ENCODE assay signal across 1 mouse cellular context in genomic region chr3:105824103-105824502, GRCm38 (mm10).
TF ChIP-seq lines count a peak whose summit lies in the region.

No protein-coding gene starts in this region.

TF ChIP-seq in CH12.LX, 34 proteins besides CTCF, POLR2A, EP300 and RAD21 (continued from another document):
- TF ChIP-seq JUND (conservative IDR thresholded peaks at IDR 0.05; ENCODE audit: low read depth, low read length) = no peak
- TF ChIP-seq SIN3A (IDR thresholded peaks at IDR 0.05; ENCODE audit: low read length) = no peak
- TF ChIP-seq ETS1 (conservative IDR thresholded peaks at IDR 0.05; ENCODE audit: low read depth, low read length) = peak; percentile 71
- peak; percentile 48; the same call in 1 of the 2 replicates for TF ChIP-seq IRF4 (IDR thresholded peaks at IDR 0.05; ENCODE audit: low read depth, low read length)
- TF ChIP-seq MXI1 (IDR thresholded peaks at IDR 0.05; ENCODE audit: low read depth, low read length) = no peak
- no peak for TF ChIP-seq PAX5 (IDR thresholded peaks at IDR 0.05; ENCODE audit: low read length)
- no peak for TF ChIP-seq ELF1 (IDR thresholded peaks at IDR 0.05; ENCODE audit: low read depth, low read length)
- TF ChIP-seq GABPA (IDR thresholded peaks at IDR 0.05; ENCODE audit: insufficient replicate concordance, low read depth, low read length) = no peak
- no peak for TF ChIP-seq MAX (IDR thresholded peaks at IDR 0.05; ENCODE audit: low read length)
- no peak for TF ChIP-seq ZC3H11A (IDR thresholded peaks at IDR 0.05; ENCODE audit: low read depth, low read length)
- TF ChIP-seq NELFE (IDR thresholded peaks at IDR 0.05; ENCODE audit: low read depth, low read length) = peak; percentile 56; the same call in 1 of the 2 replicates
- TF ChIP-seq CHD2 (IDR thresholded peaks at IDR 0.05; ENCODE audit: low read length) = peak; percentile 72; the same call in 1 of the 2 replicates
- TF ChIP-seq MAFK (IDR thresholded peaks at IDR 0.05; ENCODE audit: insufficient replicate concordance, low read length) = no peak
- no peak for TF ChIP-seq POLR2AphosphoS2 (IDR thresholded peaks at IDR 0.05; ENCODE audit: low read depth, low read length)
- TF ChIP-seq TCF12 (IDR thresholded peaks at IDR 0.05; ENCODE audit: low read depth, low read length) = peak; percentile 71
- no peak for TF ChIP-seq USF2 (conservative IDR thresholded peaks at IDR 0.05; ENCODE audit: low read depth, low read length)
- no peak for TF ChIP-seq CHD1 (IDR thresholded peaks at IDR 0.05; ENCODE audit: low read depth, low read length)
TF ChIP-seq in CH12.LX: peak in this region for 10.
